Mouse (Mus musculus) myocyte (in vitro differentiated cells): ENCODE results near the gene Ndrg2.

Experiments
- E2F4 ChIP-seq: IDR thresholded peaks from one replicate; pipeline ENCODE4 v1.6.1; 2011; ENCODE audit warnings: mild to moderate bottlenecking, control low read depth, moderate library complexity; ENCODE audit not compliant: insufficient read depth
- MAX ChIP-seq: IDR thresholded peaks from one replicate; pipeline ENCODE4 v1.6.1; 2011; ENCODE audit warnings: low read depth, mild to moderate bottlenecking, control low read depth
- MYOD1 ChIP-seq, 3 experiments: IDR thresholded peaks; one replicate each; pipeline ENCODE4 v1.6.1; 2011; ENCODE audit warnings: control low read depth in 2 of 3, low read depth in 2 of 3, mild to moderate bottlenecking in 2 of 3, moderate library complexity in 1 of 3; ENCODE audit not compliant: insufficient read length in 2 of 3, control insufficient read depth in 1 of 3
- POLR2A ChIP-seq: IDR thresholded peaks from one replicate; pipeline ENCODE4 v1.6.1; 2011; ENCODE audit warnings: low read depth, mild to moderate bottlenecking, control low read depth, moderate library complexity; ENCODE audit not compliant: insufficient read length
- SRF ChIP-seq: IDR thresholded peaks from one replicate; pipeline ENCODE4 v1.6.1; 2011; ENCODE audit warnings: low read depth; ENCODE audit not compliant: control insufficient read depth, insufficient read length
- TCF12 ChIP-seq: IDR thresholded peaks from one replicate; pipeline ENCODE4 v1.6.1; 2011; ENCODE audit warnings: mild to moderate bottlenecking, control low read depth; ENCODE audit not compliant: poor library complexity, insufficient read depth, severe bottlenecking

GRCm38 (mm10) chr14:51940944-51941560, 27.1 kb upstream of the Ndrg2 start:
- TF ChIP-seq POLR2A (no peak), E2F4 (no peak), TCF12 (no peak), MYOD1 (IDR thresholded peaks at IDR 0.05; ENCODE audit: control insufficient read depth in 1 of 3, insufficient read length in 2 of 3, low read depth in 2 of 3) (no peak), SRF (no peak), MAX (no peak)
